ENCODE assay signal across 9 mouse cellular contexts in genomic region chr9:22387901-22388300, GRCm38 (mm10). TPM values are rescaled to one million over a fixed set of nuclear protein-coding genes. Genes with fewer than 3 reads are reported as not detected.
A peak's percentile ranks its signal among the peaks of the same experiment; 100 is the strongest.
DNase-seq lines count a peak whose midpoint lies in the region; ATAC-seq and TF ChIP-seq lines count a peak whose summit lies in the region.
"Had no signal": no experiment of that assay in that cellular context is flagged by ENCODE, and none has a peak within 500 bp of the region (broad histone marks: within the 10 kb centered on the region; RNA-seq: fewer than 3 reads in every experiment).

No protein-coding gene starts in this region.

- H3K36me3 ChIP-seq in erythroblast, embryonic 14.5 days (ENCODE audit: control insufficient read depth) = peaks cover 47% of the 10 kb centered on the region
- peaks cover 31% of the 10 kb centered on the region for H3K36me3 ChIP-seq in E14TG2a.4 (ENCODE audit: insufficient read depth, low read length)
- no peaks in the 10 kb centered on the region for H3K36me3 ChIP-seq in forebrain, postnatal 0 days (ENCODE audit: insufficient read depth)
- no peaks in the 10 kb centered on the region; the same call in 1 of the 2 replicates for H3K36me3 ChIP-seq in liver, embryonic 16.5 days (ENCODE audit: control insufficient read depth, insufficient read depth)

- no peak for ATAC-seq in erythroblast, adult 5-6 weeks (replicated peaks; ENCODE audit: low FRiP score, poor library complexity, severe bottlenecking)
- no peak for ATAC-seq in forebrain, postnatal 0 days
- no peak for ATAC-seq in liver, embryonic 16.5 days (ENCODE audit: low read depth)

- H3K9ac ChIP-seq in forebrain, postnatal 0 days = no peak overlapping the region
- peak overlapping the region; percentile 99 for H3K9ac ChIP-seq in liver, embryonic 16.5 days (ENCODE audit: low read depth, low read length)

- TF ChIP-seq CTCF in E14TG2a.4 (conservative IDR thresholded peaks at IDR 0.05; ENCODE audit: low read length) = no peak
- TF ChIP-seq CTCF in forebrain, postnatal 0 days (IDR thresholded peaks at IDR 0.05; ENCODE audit: low read depth) = no peak

- no peak overlapping the region for H3K27ac ChIP-seq in forebrain, postnatal 0 days (ENCODE audit: low read depth, low read length)
- peak overlapping the region; percentile 97 for H3K27ac ChIP-seq in liver, embryonic 16.5 days (ENCODE audit: low read length)

- H3K4me1 ChIP-seq in erythroblast, embryonic 14.5 days (ENCODE audit: control insufficient read depth) = peaks cover 48% of the 10 kb centered on the region
- peaks cover 72% of the 10 kb centered on the region for H3K4me1 ChIP-seq in E14TG2a.4 (replicated peaks; ENCODE audit: low read depth, low read length)
- peaks cover 5% of the 10 kb centered on the region for H3K4me1 ChIP-seq in forebrain, postnatal 0 days (ENCODE audit: insufficient read depth)
- peaks cover 30% of the 10 kb centered on the region for H3K4me1 ChIP-seq in liver, embryonic 16.5 days (ENCODE audit: control insufficient read depth, low read depth, low read length)

- H3K27me3 ChIP-seq in erythroblast, embryonic 14.5 days (ENCODE audit: control insufficient read depth) = no peaks in the 10 kb centered on the region
- H3K27me3 ChIP-seq in E14TG2a.4 (ENCODE audit: insufficient read depth, low read length) = no peaks in the 10 kb centered on the region
- no peaks in the 10 kb centered on the region for H3K27me3 ChIP-seq in forebrain, postnatal 0 days (ENCODE audit: insufficient read depth, low read length)
- no peaks in the 10 kb centered on the region for H3K27me3 ChIP-seq in liver, embryonic 16.5 days (ENCODE audit: control insufficient read depth, insufficient read depth, low read depth, low read length)

- DNase-seq in forebrain, postnatal 0 days = no peak
- no peak for DNase-seq in cerebellum, postnatal 36 days
- no peak for DNase-seq in left cerebral cortex, postnatal 10 days (ENCODE audit: extremely low spot score in 1 of 2, low spot score in 2 of 2)
- no peak for DNase-seq in spleen, postnatal 4 days (ENCODE audit: low spot score in 2 of 2)
- DNase-seq: kidney, adult 8-10 months had no signal

- H3K9me3 ChIP-seq in erythroblast, embryonic 14.5 days (ENCODE audit: control insufficient read depth, low read length) = no peaks in the 10 kb centered on the region
- no peaks in the 10 kb centered on the region for H3K9me3 ChIP-seq in E14TG2a.4 (ENCODE audit: low read length)
- H3K9me3 ChIP-seq in forebrain, postnatal 0 days (ENCODE audit: low read length) = no peaks in the 10 kb centered on the region
- no peaks in the 10 kb centered on the region for H3K9me3 ChIP-seq in liver, embryonic 16.5 days (replicated peaks; ENCODE audit: control insufficient read depth, low read length)

- intact Hi-C loops in left cerebral cortex, postnatal 10 days (cut with DNase I) = no loop called here

- peak overlapping the region; percentile 99 for H3K4me3 ChIP-seq in erythroblast, embryonic 14.5 days (replicated peaks)
- H3K4me3 ChIP-seq in E14TG2a.4 (replicated peaks; ENCODE audit: low read length) = peak overlapping the region; percentile 98
- H3K4me3 ChIP-seq in forebrain, postnatal 0 days (ENCODE audit: low read depth, low read length) = peak overlapping the region; percentile 74
- H3K4me3 ChIP-seq in liver, embryonic 16.5 days (ENCODE audit: low read depth, low read length) = peak overlapping the region; percentile 96

- WGBS in forebrain, postnatal 0 days = 12% methylated on average over 6 of the region's 6 CpGs
- 3% methylated on average over 6 of the region's 6 CpGs for WGBS in liver, embryonic 16.5 days (ENCODE audit: insufficient replicate concordance)

- peak overlapping the region; percentile 96 for H3K4me2 ChIP-seq in forebrain, postnatal 0 days (ENCODE audit: low read depth)
- peak overlapping the region; percentile 97 for H3K4me2 ChIP-seq in liver, embryonic 16.5 days (ENCODE audit: low read depth, low read length)

RNA-seq across cellular contexts. Expression of gene Anln, which starts 1.1 kb away (rescaled TPM):
- 0.48 and 0.87 TPM in 2 replicates for polyA plus RNA-seq in erythroblast, embryonic 14.5 days (2012)
- 43.7 and 47.1 TPM in 2 replicates for total RNA-seq in erythroblast, adult 5-6 weeks (2015; ENCODE audit: low replicate concordance)
- total RNA-seq in erythroblast, adult 5-6 weeks (2017; ENCODE audit: low replicate concordance) = 35.8 and 68.9 TPM in 2 replicates
- total RNA-seq in forebrain, postnatal 0 days (2014; rRNA removed) = 3.5 and 6.6 TPM in 2 replicates
- polyA plus RNA-seq in forebrain, postnatal 0 days (2015; fragmentation: Nextera tagmentation; extraction: Ambion mirVana) = 2.2 and 2.4 TPM in 2 replicates
- polyA plus RNA-seq in liver, embryonic 16.5 days (2015; fragmentation: Nextera tagmentation; extraction: Ambion mirVana) = 29.7 and 29.9 TPM in 2 replicates
- 1 to 10 TPM; 4.0 to 5.9 TPM for total RNA-seq in left cerebral cortex, postnatal 10 days (2021)

RNA-seq across cellular contexts. Expression of gene 9530077C05Rik, which starts 23.4 kb away (rescaled TPM):
- polyA plus RNA-seq in erythroblast, embryonic 14.5 days (2012) = 0.07 and 0.16 TPM in 2 replicates
- 1.5 and 2.3 TPM in 2 replicates for total RNA-seq in erythroblast, adult 5-6 weeks (2015; ENCODE audit: low replicate concordance)
- 1.1 and 2.0 TPM in 2 replicates for total RNA-seq in erythroblast, adult 5-6 weeks (2017; ENCODE audit: low replicate concordance)
- 13.7 and 14.1 TPM in 2 replicates for total RNA-seq in forebrain, postnatal 0 days (2014; rRNA removed)
- polyA plus RNA-seq in forebrain, postnatal 0 days (2015; fragmentation: Nextera tagmentation; extraction: Ambion mirVana) = 16.3 and 17.5 TPM in 2 replicates
- polyA plus RNA-seq in liver, embryonic 16.5 days (2015; fragmentation: Nextera tagmentation; extraction: Ambion mirVana) = 1.2 and 1.3 TPM in 2 replicates
- total RNA-seq in left cerebral cortex, postnatal 10 days (2021) = 1 to 10 TPM; 7.8 to 8.9 TPM
